Mouse (Mus musculus) frontal cortex, adult 2 months (tissue): Measurements from ENCODE around the gene Map2. TPM values are rescaled to one million over a fixed set of nuclear protein-coding genes. Genes with fewer than 3 reads are reported as not detected.
A peak's percentile ranks its signal among the peaks of the same experiment; 100 is the strongest.

ENCODE experiments used
- DNase-seq, 2 experiments: peaks; one replicate each; pipeline ENCODE4 v3.0.0; 2022; ENCODE audit warnings: low spot score in 1 of 2; ENCODE audit errors: extremely low spot score in 1 of 2
- polyA plus RNA-seq: library from polyadenylated mRNA; depleted of rRNA; stranded (reverse); fragments of >200 nt; gene quantifications from 2 replicates; pipeline ENCODE4 v1.2.3, GENCODE M21; 2012; rRNA removed

Map2 gene
- polyA plus RNA-seq, result 473 and 532 TPM in 2 replicates

GRCm38 (mm10) chr1:66175041-66175665 is at the start of gene Map2:
TSS of gene Map2 (plus strand) at chr1:66175273.
- peak; percentile 62 to 86 for DNase-seq

GRCm38 (mm10) chr1:66133014-66133413 is 42.1 kb upstream of the Map2 start:
- no peak for DNase-seq

DNA sequence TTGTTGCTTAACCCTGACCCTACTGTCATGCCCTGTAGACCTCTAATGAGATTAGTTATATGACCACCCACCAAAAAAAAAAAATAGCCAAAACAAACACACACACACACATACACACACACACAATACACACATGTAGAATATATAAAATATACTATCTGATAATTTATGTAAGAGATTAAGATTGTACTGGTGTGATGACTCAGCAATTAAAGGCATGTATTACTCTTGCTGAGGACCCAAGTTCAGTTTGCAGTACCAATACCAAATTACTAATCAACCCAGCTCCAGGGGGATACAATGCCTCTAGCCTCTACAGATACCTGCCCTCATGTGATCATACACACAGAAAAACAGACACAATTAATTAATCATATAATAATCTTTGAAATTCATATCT is 39.7 kb upstream of the Map2 start:
- no peak for DNase-seq

DNA sequence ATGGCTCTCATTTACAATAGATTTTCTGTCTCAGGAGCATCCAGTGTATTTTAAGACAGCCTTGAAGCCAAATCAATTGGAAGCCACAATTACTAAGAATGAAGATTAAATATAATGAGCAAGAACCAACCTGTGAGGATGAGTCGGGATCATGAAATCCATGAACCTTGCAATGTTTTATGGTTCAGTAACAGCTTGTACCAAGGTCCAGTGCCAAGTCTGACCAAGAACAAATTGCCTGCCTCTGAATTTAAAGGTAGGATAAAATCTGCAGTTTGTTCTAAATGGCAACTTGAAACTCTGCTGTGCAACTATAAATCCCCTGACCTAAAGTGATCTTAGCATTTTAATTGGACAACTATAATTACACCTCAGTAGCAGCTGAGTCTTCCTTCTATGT is 34.4 kb upstream of the Map2 start:
- no peak for DNase-seq

- DNase-seq, result no peak
These were observed 29.9 kb upstream of the Map2 start for GRCm38 (mm10) chr1:66145180-66145579.

- DNase-seq, result no peak
These were observed 26.1 kb upstream of the Map2 start for GRCm38 (mm10) chr1:66148825-66149514.

DNA sequence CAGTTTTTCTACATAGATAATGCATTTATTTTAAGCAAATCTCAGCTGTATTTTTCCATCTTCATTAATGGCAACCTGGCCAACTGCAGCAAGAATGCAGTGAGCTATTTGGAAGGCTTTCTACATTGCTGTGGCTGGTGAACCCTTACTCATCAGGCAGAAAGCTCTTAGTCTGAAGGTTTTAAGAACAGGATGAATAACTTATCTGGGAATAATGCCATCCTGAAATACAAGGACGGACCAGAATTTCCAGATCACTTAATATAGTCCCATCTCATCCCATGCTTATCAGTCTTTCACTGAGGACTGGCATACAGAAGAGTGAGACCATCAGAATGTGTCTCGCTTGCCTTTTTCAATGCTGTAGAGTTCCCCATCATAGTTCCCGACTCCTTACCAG is 24.3 kb upstream of the Map2 start:
- no peak for DNase-seq

GRCm38 (mm10) chr1:66157135-66157534 is 17.9 kb upstream of the Map2 start:
- DNase-seq, result no peak

DNA sequence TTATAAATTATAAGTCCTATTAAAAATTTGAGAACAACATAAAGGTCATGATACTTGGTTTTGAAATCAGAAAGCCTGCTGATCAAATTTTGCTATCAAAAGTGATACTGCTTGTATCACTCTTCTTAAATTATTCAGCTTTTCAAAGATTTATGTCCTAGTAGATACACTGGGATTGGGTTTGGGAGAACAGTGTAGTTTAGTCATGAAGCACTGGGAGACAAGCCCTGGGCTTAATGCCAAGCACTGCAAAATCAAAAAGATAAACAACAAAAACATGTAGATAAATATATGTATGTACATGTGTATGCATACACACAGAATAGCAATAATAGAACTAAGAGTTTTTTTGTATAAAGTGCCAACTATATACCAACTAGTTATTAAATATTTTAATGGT is 17.5 kb upstream of the Map2 start:
- no peak for DNase-seq

DNA sequence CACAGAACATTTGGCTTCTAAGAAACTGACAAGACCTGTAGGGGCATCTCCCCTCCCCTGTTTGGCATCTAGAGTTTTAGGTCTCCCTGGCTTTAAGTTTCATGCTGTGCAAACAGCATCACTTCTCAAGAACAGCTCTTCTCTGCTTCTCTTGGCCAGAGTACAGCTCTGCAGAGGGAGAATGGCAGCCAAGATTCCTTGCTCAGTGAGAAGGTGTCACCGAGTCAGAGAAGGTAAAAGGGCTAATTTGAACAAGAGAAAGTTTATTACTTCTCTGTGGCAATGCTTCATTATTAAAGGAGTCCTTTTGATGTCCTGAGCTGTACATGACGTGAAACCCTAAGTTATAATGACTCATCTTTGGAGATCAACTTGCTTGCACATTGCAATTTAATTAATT is 10.4 kb upstream of the Map2 start:
- no peak for DNase-seq

GRCm38 (mm10) chr1:66168722-66169121 is 6.4 kb upstream of the Map2 start:
- DNase-seq, result no peak

GRCm38 (mm10) chr1:66172127-66172526 is 2.9 kb upstream of the Map2 start:
- no peak for DNase-seq

DNA sequence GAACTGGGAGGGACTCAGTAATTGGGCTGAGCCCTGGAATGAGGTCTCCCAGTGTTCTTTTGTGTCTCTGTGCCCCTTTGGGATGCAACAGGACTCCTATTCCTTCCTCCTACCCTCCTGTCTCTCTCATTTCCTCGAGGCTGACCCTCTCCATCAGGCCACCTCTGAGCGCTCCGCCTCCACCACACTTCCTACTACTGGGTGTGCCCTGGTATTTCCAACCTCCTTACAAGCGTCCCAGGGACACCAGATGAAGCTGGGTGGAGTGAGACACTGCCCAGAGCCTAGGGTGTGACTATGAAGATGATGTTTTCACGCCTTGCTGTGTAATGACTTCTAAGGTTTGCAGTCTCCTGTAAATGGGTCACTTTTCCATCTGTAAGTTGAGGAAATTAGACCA is 1.4 kb upstream of the Map2 start:
- DNase-seq, result no peak

DNA sequence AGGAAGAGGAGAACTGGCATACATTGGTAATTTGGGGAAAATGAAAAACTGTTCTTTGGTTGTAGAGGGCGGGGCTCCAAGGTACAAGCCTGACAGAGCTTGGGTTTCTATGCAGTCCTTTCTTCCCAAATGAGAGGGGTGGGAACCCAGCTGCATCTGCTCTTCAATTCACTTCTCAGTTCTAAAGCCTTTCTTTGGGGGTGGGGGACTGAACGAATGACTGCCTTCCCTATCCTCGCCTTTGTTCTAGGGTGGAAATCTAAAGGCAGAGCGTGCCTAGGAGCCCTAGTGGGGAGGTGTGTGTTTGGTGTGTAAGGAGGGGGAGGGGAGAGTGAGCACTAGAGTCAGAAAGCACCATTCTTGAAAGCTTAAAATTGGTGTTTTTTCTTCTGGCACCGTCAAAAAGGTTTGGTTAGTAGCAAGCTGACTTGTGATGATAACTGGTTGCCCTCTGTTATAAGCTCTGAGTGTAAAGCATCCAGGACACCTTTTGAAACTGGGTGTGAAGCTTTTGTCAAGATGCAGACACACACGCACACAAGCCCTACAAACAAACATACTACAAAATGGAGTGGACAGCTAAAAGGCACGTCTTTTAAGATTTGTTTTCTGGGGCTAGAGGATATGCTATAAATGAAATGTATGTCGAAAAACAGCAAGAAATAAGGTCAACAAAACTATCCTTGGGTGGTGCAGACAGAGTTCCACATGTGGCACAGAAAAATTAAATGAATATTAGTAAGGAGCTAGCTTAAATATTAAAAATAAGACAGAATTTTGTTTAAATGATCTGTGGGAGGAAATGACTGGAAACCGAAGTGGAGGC is 1.2 kb downstream of the Map2 start:
- DNase-seq, result peak in 1 of 2 experiments; percentile 37

GRCm38 (mm10) chr1:66176838-66177105 is 1.7 kb downstream of the Map2 start:
- no peak for DNase-seq

- no peak for DNase-seq
These were observed 2.6 kb downstream of the Map2 start for GRCm38 (mm10) chr1:66177489-66178170.

DNA sequence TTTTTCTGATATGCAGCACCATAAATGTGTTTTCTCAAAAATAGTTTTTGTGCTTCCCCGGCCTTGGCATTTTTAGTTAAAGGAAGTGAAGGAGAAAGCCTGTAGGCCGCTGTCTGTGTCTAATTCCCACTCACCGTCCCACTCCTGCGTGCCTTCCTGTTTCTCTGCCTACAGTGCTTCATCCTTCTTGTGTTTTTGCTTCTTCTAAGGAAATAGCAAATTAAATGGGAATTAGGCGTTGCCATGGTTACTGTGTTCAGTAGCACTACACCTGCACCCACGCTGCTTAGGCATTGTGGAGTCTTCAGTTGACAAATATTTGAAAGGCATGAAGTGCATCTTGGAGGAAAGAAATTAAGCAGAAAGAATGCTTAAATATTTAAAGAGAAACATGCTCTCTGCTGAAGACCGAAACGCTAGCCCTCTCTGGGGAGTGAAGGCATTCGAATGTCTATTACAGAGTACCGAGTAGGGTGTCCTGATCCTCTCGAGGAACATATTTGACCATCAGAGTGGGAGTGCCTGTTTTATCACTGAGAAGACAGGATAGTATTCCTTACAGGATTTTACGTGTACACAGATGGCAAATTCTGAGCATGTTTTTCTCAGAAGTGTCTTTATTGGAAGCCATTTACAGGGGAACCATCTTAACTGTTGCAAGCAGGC is 12.1 kb downstream of the Map2 start:
- peak; percentile 67 to 82 for DNase-seq

- no peak for DNase-seq
These were observed 17.3 kb downstream of the Map2 start for GRCm38 (mm10) chr1:66192401-66192800.

GRCm38 (mm10) chr1:66192891-66193290 is 17.8 kb downstream of the Map2 start:
- DNase-seq, result no peak

GRCm38 (mm10) chr1:66195040-66195726 is 20.1 kb downstream of the Map2 start:
- DNase-seq, result no peak
